Mouse (Mus musculus): ENCODE measurements around the gene Urah. TPM values are rescaled to one million over a fixed set of nuclear protein-coding genes. Genes with fewer than 3 reads are reported as not detected.

Urah gene
- total RNA-seq (2021) = 1 to 10 TPM; 1.6 to 1.7 TPM

- DNase-seq (ENCODE audit: extremely low spot score in 1 of 2, low spot score in 1 of 2) = no peak
These were observed at the start of gene Urah for GRCm38 (mm10) chr7:140834968-140835757. Gene Urah, plus strand, starts transcription at chr7:140835018.

DNA sequence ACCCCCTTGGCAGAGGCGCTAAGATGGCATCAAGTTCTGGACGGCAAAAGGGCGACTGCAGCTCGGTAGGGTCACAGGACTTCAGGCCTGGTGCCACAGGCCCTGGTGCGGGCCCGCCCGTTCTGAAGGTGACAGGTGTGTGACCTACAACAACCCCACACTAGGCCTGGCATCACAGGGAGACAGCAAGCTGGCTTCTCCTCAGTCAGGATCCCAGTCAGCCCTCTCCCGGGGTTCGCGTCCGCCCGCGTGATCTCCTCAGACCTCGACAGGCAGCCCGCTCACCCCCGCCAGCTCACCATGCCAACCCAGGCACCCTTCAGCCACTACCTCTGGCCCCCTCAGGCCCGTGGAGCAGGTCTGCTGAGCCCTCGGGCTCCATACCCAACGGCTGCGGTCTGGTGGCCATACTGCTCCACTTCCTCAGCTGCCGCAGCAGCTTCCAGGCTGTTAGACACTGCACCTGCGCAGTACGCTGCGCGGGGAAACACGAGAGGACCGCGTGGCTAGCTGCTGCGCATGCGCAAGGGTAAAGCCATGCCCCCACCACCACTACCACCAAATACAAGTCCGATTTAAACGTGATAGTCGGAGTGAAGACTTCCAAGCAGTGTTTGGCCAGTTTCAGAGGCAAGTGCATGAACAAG is 47.3 kb upstream of the Urah start, which contains the start of gene Syce1:
Gene Syce1, minus strand, starts transcription at position 447 of the 647 bp plus-strand sequence.
- no peak for DNase-seq (ENCODE audit: extremely low spot score in 1 of 2, low spot score in 1 of 2)

DNA sequence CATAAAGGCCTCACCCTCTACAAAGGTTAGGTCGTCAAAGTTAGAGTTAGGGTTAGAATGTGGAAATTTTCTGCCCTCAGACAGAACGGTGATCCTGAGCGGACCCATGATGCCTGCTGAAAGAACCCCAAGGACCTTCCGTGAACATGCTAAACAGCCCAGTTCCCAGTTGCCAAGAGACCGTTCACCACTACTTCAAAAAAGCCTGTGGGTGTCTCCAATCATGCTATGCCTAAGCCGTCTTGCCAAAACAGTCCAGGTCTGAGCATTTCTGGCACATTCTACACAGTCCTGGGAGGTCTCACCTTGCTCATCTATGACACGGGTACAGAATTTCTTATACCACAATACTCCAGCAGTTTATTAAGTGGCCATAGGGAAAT is 46.8 kb upstream of the Urah start:
- DNase-seq (ENCODE audit: extremely low spot score in 1 of 2, low spot score in 1 of 2) = no peak

GRCm38 (mm10) chr7:140793541-140793940 is 41.3 kb upstream of the Urah start:
- DNase-seq (ENCODE audit: extremely low spot score in 1 of 2, low spot score in 1 of 2) = no peak

DNA sequence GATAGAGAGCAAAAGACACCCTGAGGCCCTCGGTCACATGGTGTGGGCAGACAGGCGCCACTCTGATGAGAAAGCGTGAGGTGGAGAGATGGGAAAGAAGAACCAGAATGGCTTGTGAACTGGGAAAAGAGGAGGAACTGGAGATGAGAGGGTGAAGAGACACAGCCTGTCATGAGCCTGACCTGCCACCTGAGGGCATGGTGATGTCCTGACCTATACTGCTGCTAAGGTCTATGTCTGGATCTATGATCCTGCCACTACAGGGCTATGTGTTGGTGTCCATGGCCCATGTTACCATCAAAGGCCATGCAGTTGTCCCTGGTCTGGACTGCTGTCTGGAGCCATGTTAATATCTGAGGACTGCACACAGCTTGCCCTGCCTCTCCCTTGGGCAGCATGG is 37.2 kb upstream of the Urah start:
- no peak for DNase-seq (ENCODE audit: extremely low spot score in 1 of 2, low spot score in 1 of 2)

DNA sequence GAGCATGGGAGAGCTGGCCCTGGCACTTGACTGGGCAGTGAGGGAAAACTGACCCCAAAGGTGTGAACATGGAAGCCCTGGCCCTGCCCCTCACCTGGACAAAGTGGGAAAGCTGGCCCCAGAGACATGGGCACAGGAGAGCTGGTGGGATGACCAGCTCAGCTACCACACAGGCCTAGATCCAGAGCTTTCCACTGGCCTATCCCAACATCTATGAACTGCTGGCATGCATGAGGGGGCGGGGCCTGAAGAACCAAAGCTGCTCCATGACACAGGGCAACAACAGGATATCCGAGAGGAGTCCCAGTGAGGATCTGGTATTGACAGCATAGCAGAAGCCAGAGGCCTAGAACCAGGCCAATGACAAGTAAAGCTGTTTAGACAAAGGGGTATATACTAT is 36.6 kb upstream of the Urah start:
- DNase-seq (ENCODE audit: extremely low spot score in 1 of 2, low spot score in 1 of 2) = no peak

DNA sequence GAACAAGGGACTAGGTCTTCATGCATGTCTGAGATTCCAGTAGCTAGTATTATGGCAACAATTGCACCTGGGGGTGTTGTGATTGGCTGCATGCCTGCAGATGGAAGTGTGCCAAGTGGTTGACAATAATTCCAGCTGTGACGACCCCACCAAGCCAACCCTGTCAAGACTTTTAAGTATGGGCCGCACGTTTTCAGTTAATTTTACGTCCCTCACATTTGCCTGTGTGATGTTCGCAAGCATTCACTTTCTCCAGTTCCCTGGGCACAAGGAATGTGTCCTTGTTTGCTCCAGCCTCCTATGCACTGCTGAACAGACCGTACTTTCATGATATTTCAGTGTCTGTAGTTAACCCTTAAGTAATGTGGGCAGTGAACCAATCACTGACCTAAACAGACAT is 32.2 kb upstream of the Urah start:
- DNase-seq (ENCODE audit: extremely low spot score in 1 of 2, low spot score in 1 of 2) = no peak

DNA sequence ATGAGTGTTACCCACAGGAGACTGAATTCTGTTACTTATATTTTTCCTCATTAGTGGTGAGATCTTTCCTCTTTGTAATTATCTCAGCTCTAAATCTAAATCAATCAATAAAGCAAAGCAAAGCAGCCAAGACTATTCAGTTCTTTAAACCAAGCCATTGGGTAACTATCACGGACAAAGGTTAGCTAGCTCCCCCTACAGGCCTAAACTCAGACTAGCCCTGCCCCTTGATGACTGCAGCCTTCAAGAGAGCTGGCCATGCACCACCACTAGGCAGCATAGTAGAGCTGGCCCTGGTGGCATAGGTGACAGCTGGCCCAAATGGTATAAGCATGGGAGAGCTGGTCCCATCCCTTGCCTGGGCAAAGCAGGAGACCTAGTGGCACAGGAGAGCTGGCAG is 29.1 kb upstream of the Urah start:
- DNase-seq (ENCODE audit: extremely low spot score in 1 of 2, low spot score in 1 of 2) = peak in 1 of 2 experiments; percentile 48

GRCm38 (mm10) chr7:140810496-140810895 is 24.3 kb upstream of the Urah start:
- DNase-seq (ENCODE audit: extremely low spot score in 1 of 2, low spot score in 1 of 2) = no peak

GRCm38 (mm10) chr7:140811714-140812113 is 23.1 kb upstream of the Urah start:
- no peak for DNase-seq (ENCODE audit: extremely low spot score in 1 of 2, low spot score in 1 of 2)

DNA sequence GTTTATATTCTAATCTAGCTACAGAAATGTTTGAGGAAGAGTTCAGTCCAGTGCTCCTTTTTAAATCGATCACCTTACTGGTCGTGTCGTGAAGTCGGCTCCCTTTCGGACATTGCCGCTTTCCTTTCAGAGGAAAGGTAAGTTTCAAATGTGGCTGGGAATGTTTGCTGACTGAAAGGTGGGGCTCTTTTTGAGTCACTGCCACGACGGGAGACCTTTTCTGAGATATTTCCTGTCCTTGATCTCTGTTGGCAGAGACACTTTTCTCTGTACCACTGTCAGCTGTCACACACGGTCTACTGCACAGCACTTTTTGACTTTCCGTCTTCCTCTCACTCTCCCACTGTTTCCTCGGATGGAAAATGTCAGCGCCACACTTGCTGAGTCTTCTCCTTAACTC is 22.0 kb upstream of the Urah start:
- no peak for DNase-seq (ENCODE audit: extremely low spot score in 1 of 2, low spot score in 1 of 2)

- DNase-seq (ENCODE audit: extremely low spot score in 1 of 2, low spot score in 1 of 2) = no peak
These were observed 14.6 kb upstream of the Urah start for GRCm38 (mm10) chr7:140820173-140820572.

- DNase-seq (ENCODE audit: extremely low spot score in 1 of 2, low spot score in 1 of 2) = no peak
These were observed 13.5 kb upstream of the Urah start for GRCm38 (mm10) chr7:140821305-140821652.

DNA sequence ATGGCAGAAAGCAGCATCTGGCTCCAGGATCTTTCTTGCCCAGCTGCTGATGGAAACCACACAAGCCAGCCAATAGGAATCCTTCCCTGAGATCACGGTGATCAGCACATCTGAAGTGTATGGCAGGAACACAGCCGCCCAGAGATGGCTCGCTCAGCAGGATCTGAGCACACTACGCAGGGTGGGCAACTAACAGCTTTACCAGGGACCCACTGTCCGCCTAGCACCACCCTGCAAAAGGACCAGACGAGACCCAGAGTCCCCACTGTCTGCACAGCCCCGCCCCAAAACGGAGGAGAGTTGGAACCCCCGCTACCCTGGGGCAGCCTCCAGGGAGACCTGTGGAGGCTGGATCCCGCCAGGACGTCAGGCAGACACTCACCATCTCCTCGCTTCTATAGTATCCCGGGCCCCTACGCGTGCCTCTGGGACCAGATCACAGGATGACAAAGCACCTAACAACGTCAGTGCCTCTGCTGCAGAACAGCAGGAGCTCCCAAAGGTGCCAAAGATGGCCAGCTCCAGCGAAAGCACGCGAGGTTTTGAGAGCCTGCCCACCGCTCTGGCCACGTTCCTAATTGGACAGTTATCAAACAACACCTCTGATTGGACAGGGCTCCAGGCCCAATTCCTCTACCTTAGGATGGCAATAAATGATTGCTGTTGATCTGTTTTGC is 13.0 kb upstream of the Urah start, which contains the start of gene Zfp941:
Gene Zfp941, minus strand, starts transcription at position 526 of the 677 bp plus-strand sequence.
- DNase-seq (ENCODE audit: extremely low spot score in 1 of 2, low spot score in 1 of 2) = no peak

DNA sequence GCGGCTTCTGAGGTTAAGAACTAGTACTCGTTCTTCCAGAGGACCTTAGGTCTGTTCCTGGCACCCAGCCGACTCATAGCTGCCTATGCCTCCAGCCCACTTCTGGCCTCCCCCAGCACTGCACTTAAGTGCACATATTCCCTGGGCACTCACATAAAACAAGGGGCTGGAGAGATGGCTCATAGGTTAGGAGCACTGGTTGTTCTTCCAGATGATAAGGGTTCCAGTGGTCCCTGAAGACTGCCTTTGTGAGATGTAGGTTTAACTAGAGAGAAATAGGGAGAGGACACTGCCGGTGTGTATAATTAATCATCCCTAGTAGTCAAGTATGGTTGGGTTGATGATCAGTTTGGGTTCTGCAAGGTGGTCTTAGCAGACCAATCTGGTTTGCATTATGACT is 12.1 kb upstream of the Urah start:
- DNase-seq (ENCODE audit: extremely low spot score in 1 of 2, low spot score in 1 of 2) = no peak

DNA sequence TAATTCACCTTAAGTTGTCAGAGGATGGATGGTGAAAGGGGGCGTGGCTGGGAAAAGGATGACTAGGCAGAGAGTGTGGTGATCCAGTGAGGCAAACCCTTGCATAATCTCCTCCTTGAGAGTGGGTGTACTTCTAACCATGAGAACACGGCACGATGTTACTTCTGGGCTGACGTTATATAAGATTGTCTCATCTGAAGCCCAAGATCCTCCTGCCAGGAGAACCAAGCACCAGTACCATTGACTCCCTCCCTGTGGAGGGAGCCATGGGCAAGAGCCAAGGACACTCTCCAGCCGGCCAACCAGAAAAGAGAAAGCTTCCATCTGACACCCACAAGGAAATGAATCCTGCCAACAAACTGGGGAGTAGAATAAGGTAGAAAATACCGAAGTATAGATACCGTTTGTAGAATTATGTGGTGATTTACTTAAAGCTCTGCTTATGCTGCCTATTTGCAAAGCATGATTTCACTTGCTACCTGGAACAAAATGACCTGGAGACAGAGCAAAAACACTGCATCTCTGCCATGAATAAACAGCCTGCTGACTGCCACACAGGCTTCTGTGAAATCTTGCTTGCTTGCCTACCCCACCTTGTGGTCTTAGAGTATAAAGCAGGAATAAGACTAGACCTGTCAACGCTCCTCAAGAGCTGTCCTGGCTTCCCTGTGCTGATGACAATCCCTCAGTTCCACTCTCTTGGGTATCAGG is 6.5 kb upstream of the Urah start:
- DNase-seq (ENCODE audit: extremely low spot score in 1 of 2, low spot score in 1 of 2) = no peak

GRCm38 (mm10) chr7:140831447-140831846 is 3.4 kb upstream of the Urah start:
- no peak for DNase-seq (ENCODE audit: extremely low spot score in 1 of 2, low spot score in 1 of 2)

DNA sequence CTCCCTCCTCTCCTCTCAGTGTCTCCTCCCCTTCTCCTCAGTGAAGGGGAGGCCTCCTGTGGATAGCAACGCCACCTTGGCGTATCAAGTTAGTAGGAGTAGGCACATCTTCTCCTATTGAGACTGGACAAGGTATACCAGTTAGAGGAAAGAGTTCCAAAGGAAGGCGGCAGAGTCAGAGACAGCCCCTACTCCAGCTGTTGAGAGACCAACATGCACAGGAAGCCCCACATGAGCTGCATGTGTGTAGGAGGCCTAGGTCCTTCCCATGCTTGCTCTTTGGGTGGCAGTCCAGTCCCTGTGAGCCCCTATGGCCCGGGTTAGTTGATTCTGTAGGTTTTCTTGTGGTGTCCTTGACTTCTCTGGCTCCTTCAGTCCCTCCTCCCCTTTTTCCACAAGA is 1.5 kb upstream of the Urah start:
- no peak for DNase-seq (ENCODE audit: extremely low spot score in 1 of 2, low spot score in 1 of 2)

GRCm38 (mm10) chr7:140835758-140836087 is 905 bp downstream of the Urah start:
- DNase-seq (ENCODE audit: extremely low spot score in 1 of 2, low spot score in 1 of 2) = no peak

- DNase-seq (ENCODE audit: extremely low spot score in 1 of 2, low spot score in 1 of 2) = peak in 1 of 2 experiments; percentile 38
These were observed 1.7 kb downstream of the Urah start for GRCm38 (mm10) chr7:140836243-140837115.
